Mouse (Mus musculus) effector memory CD4-positive, alpha-beta T cell, adult 7 months (primary cell): ENCODE measurements around the gene Dyrk2. TPM values are rescaled to one million over a fixed set of nuclear protein-coding genes. Genes with fewer than 3 reads are reported as not detected.

Source experiments
- polyA plus RNA-seq: library from polyadenylated mRNA; unstranded; fragments of 100-300 nt; shearing (Covaris generic); gene quantifications from one replicate; pipeline ENCODE4 v1.2.1, GENCODE M21; 2017

Dyrk2 gene
- polyA plus RNA-seq = 51.7 TPM

GRCm38 (mm10) chr10:118870201-118870980 is at the start of gene Dyrk2:
Gene Dyrk2, minus strand, starts transcription at chr10:118870209.

